Mouse (Mus musculus): ENCODE measurements around the gene Gm20920.
"Not testable (repeated sequence)": the region's sequence is repeated elsewhere in the genome, so short reads cannot be mapped to it uniquely, and the experiment has no call there.

- TF ChIP-seq CTCF, EP300 (IDR thresholded peaks at IDR 0.05; ENCODE audit: low read depth): not testable (repeated sequence)
Measured at GRCm38 (mm10) chrY:51851820-51852219, at the start of gene Gm20920.

Data from liver, postnatal 0 days (tissue).